Mouse (Mus musculus) pancreas, adult 10 weeks (tissue): ENCODE measurements around the gene Skida1. TPM values are rescaled to one million over a fixed set of nuclear protein-coding genes. Genes with fewer than 3 reads are reported as not detected.

Experiments used
- polyA plus RNA-seq: library from polyadenylated mRNA; stranded (reverse); fragments of 350-450 nt; fragmentation: Illumina TruSeq; extraction: RNeasy Lipid Tissue Mini Kit (QIAGEN cat#74804); gene quantifications from one replicate; pipeline ENCODE4 v1.2.3, GENCODE M21; 2015; ENCODE audit warnings: low read depth, low replicate concordance; ENCODE audit not compliant: insufficient read depth

Gene Skida1
- polyA plus RNA-seq = 0.28 TPM

GRCm38 (mm10) chr2:18048453-18049075, at the start of gene Skida1:
Gene Skida1 (minus strand): TSS chr2:18049051.

DNA sequence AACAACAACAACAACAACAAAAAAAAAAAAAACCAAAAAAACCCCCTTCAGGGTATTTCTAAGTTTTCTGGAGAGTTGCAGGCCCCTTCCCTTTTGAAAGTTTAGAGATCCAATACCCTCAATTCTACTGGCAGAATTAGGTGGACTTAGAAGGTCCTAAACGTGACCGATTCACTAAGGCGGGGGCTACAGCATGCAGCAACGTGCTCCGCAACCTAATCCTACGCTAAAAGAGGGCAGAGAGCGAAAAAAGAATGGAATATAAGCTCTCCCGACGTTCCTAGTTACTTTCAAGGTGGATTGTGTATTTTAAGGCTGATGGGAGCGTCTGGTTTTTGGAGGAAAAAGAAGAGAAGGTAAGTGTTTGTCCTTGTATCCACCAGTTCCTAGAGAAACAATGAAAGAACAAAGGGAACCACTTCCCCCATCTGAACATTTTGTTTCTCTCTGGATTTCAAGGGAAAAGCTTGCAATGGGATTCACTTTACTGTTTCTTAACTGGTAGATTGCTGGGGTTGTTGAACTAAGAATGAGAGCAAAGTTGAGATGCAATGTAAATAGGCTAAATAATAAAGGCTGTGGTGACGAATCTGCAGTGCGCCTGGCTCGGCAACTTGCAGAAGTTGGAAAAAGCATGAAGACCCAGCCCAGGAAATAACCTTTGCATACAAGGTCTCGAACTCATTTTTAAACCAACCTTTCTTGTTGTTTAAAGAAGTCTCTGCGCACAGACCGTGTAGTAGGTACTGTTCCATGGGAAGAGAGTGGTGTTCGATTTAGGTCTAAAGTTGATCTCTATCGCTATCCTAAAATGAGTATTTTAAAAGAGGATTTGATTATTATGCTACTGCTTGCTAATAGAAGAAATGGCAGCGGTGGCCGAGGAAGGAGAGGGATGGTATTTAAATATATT, 6.4 kb upstream of the Skida1 start, which contains the start of gene Mllt10:
Gene Mllt10 (plus strand): TSS at position 222 of the 913 bp plus-strand sequence.

GRCm38 (mm10) chr2:18037491-18037890, 11.4 kb downstream of the Skida1 start, which contains the start of gene A930004D18Rik:
Gene A930004D18Rik (minus strand): TSS chr2:18037737.

DNA sequence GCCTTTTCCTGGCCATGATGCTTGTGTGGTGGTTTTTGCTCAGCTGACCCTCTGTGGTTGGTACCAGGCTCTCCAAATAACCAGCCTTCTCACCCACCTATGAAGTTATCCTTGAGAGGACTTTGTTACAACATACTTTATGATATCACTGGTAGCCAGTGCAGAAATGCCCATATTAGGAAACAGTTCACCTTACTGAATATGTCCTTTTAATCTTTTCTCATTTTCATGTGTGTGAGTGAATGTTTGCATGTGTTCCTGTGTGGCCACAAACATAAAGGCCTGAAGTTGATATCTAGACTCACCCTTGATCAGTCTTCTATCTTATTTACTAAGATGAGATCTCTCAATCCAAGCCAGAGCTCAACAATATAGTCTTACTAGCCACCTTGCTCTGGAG, 52.0 kb downstream of the Skida1 start, which contains the start of gene H2al2a:
Gene H2al2a (minus strand): TSS at position 101 of the 400 bp plus-strand sequence.

Other genes starting within 250 kb of the Skida1 start
- not detected for gene H2al2a, start 52.1 kb downstream of the Skida1 start, polyA plus RNA-seq
- 0.41 TPM for gene A930004D18Rik, start 11.3 kb downstream of the Skida1 start, polyA plus RNA-seq
- gene Mllt10, start 6.2 kb upstream of the Skida1 start, polyA plus RNA-seq = 6.9 TPM